Mouse (Mus musculus) thymus, adult 2 months (tissue): Measurements from ENCODE around the gene Rbms1.

Experiments used
- CTCF ChIP-seq: fragments of 200-500 bp; IDR thresholded peaks from 2 replicates; pipeline ENCODE4 v1.5.1; 2012; ENCODE audit warnings: mild to moderate bottlenecking, control low read depth, low read length, moderate library complexity, borderline replicate concordance; ENCODE audit not compliant: control insufficient read depth, poor library complexity, insufficient read depth; ENCODE audit errors: extremely low read depth
- POLR2A ChIP-seq: fragments of 200-500 bp; IDR thresholded peaks from 2 replicates; pipeline ENCODE4 v1.6.1; 2012; ENCODE audit warnings: mild to moderate bottlenecking, low read length, control low read depth, moderate library complexity; ENCODE audit not compliant: control insufficient read depth, poor library complexity, insufficient read depth; ENCODE audit errors: extremely low read depth

DNA sequence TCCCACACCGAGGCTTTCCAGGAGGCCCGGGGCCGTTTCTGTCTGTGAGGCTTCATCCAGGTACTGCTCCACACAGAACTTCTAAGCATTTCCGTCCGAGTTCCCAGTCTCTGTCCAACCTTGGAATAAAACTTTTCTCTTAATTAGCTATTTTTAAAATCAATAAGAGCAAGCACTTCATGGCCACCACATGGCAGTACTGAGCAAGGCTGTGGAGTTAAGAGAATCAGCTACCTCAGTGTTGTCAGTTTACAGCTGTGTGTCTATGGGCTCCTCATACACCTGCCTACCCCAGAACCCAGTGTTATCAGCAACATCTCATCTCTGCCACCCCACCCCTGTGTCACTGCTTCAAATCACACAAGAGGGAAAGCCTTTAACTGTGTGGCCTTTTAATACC is 175.9 kb downstream of the Rbms1 start:
- TF ChIP-seq POLR2A, result no peak
- TF ChIP-seq CTCF, result no peak
